Mouse (Mus musculus) yolk sac, embryonic 10.5 days (tissue): ENCODE results near the gene Trim69.

Experiments used
- DNase-seq: peaks from one replicate; pipeline ENCODE4 v3.0.0-alpha.2; 2017; ENCODE audit warnings: low spot score

Trim69 gene

DNA sequence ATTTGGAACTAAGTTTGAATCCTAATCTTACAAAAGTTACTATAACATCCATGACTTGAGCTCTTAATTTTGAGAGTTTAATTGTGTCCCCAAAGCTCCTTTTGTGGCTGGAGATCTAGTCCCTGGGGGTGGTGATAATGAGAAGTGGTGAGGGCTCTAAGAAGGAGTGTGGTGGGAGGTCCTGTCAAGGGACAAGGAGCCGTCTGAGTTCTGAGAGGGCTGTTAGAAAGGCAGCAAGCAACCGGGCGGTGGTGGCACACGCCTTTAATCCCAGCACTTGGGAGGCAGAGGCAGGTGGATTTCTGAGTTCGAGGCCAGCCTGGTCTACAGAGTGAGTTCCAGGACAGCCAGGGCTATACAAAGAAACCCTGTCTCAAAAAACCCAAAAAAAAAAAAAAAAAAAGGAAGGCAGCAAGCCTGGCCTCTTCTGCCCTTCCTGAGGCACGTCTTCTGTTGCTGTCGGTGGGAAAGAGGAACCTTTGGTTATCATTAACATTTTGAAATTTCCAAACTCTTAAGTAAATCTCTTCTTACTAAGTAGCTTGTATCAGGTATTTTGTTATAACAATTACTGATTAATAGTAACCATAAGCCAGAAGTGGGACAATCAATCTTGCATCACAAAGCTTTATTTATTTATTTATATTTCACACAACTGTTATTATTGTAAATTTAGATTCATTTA lies 6.7 kb upstream of the Trim69 start:
- DNase-seq, result no peak

DNA sequence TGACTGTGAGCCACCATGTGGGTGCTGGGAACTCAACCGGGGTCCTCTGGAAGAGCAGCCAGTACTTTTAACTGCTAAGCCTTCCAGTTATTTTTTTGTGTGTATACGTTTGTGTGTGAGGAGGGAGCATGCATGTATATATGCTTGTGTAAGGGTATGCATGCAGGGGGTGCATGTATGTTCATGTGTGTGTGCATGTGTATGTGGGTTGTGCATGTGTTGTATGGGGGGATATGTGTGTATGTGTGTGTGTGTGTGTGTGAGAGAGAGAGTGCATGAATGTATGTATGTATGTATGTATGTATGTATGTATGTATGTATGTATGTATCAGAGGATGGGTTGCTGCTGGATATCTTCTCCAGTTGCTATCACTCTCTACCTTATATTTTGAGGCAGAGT lies 6.0 kb upstream of the Trim69 start:
- no peak for DNase-seq

DNA sequence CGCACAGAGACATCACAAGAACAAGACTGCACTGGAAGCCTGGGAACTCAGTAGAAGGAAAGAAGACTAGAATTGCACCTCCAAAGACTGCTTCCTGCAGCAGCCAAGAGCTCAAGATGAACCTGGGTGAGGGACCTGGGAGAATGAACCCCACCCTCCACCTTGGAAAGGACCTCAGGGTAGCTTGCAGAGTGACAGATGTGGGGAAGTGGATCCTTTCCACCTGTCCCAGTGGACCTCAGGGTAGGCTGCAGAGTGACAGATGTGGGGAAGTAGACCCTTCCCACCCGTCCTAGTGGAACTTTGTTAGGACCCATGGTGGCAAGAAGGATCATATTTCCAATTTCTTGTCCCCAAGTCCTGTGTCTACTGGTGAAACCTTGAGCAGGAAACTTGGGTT lies 5.2 kb upstream of the Trim69 start:
- no peak for DNase-seq

DNA sequence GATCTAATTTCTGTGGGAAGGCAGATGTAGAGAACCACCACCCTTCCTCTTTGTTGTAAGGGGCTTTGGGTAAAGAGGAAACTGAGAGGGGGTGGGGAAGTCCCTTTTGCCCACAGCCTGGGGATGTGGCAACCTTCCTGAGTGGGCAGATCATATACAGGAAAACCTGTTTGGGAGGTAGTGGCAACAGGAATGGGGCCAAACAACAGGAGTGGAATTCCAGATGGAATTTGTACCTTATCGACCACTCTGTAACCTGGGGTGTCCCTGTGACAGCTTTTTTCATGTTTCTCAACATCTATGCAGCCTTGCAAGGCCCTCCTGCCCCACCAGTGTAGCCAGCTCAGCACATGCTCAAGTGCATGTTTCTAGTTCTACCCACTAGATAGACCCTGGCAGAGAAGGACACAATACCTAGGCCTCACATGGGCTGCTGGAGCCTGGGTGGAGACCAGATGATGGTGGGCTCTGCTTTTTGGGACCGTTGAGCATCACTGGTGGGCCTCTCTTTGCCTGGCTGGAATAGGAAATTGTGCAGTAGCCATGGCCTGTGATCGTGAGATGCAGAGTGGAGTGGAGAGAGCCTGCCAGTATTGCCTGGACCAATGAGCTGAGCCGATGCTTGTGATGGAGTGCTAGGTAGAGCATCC lies 4.3 kb upstream of the Trim69 start:
- no peak for DNase-seq

DNA sequence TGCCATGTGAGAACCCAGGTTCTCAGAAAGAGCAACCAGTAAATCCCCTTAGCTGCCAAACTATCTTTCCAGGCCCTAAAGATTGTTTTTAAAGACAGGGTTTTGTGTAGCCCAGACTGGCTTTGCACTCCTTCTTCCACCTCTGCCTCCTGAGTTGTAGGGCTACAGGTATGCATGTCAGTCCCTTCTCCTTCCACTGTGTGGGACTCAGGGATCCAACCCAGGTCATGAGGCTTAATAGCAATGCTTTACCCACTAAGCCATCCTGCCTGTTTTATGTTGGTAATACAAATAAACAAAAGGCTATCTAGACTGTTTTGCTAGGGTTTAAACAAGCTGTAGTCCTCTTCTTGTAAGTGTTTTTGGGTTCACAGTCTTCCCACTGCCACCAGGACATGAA lies 2.9 kb upstream of the Trim69 start:
- DNase-seq, result no peak

DNA sequence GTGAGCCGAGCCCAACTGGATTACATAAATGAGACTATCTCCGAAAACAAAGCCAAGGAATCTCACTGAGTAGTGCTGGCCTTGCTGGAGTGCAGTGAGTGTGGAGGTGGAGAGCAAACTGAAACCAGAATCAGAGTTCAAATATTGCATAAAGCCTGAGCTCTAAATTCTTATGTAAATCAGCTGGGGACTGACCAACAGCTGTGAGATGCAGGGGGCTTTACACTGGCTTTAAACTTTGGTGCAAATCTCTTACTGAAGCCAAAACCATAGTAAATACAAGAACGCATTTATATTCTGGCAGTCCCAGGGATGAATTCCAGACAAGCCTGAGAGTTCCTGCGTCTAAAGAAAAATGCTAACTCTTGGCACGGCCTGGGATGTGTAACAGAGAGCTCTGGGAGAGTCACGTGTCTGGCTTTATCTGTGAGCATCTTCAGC lies 2.1 kb upstream of the Trim69 start:
- DNase-seq, result peak; percentile 78

DNA sequence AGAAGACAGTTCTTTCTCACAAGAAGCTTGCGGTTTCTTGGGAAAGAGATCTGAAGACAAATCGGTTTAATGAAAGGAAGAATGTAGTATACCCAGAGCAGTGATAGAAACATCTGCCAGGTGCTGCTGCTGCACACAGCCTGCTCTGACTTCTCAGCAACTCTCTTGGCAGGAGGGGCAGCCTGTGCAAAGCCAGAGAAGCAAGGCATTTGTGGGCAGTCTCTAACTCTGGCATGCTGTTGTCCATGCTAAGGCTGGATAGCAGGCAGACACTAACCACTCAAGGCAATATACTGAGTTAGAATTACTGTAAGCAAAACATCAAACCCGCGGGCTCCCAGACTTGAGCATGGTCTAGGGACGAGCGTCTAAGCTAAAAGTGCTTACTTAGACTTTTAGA lies 833 bp upstream of the Trim69 start:
- DNase-seq, result no peak

DNA sequence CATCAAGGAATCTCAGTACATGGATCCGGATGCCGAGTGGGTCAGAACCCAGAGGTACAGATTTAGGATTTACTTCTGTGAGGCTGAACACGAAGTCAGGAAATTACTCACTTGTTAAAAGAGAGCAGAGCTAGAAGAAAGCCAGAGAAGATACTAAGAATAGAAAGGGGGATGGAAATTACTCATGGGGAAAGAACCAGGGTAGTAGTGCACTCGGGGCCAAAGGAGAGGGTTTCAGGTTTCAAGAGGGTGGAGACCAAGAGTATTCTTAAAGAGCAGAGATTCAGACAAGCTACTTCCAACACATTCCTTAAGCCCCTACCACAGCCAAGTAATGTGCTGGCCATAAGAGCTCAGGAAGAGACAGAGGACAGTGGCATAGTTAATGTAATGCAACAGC lies 1.0 kb downstream of the Trim69 start:
- DNase-seq, result no peak

DNA sequence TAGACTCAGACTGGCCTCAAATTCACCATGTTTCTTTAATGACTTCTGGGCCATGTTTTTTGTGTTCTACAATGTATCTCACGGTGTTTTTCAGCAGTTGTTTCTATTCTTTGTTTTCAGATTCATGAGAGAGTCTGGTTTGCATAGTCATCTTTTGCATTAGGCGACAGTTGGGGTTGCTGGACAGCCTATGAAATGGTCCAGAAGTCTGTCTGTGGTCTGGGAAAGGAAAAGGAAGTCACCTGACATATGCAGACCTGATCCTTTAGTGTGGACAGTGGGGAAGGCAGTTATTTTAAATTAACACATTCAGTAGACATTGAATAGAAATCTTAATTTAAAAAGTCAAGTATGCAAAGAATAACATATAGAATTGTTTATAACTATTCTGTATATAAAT lies 2.0 kb downstream of the Trim69 start:
- no peak for DNase-seq

DNA sequence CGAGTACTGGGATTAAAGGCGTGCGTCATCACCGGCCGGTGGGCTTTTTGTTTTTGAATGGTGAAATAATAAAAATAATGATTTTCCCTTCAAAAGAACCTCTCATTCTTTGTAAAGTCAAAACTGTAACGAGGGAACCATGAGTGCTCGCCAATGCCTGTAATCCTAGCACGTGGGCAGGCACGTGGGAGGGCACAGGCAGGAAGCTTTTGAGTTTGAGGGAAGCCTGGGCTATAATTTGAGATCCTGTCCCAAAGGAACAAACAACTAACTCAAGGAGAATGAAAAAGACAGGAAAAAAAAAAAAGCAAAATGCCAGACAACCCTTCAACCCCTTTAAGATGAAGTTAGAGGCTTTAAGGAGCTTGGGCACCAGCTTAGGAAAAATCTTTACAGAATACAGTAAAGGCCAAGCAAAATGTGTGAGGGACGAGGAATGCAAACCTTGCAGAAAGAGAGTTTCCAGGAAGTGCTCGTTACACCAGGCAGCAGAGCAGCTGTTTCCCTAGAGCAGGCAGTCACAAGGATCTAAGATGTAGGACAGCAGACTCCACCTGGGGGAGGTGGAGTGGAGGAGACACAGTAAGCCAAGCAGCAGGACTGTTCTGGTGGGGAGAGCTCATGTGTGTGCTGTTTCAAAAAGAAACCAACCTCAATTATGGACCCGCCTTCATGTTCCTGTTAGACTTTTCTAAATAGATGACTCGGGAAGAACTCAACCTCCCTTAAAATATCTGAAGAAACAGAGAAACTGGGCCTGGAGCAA lies 3.1 kb downstream of the Trim69 start:
- no peak for DNase-seq

DNA sequence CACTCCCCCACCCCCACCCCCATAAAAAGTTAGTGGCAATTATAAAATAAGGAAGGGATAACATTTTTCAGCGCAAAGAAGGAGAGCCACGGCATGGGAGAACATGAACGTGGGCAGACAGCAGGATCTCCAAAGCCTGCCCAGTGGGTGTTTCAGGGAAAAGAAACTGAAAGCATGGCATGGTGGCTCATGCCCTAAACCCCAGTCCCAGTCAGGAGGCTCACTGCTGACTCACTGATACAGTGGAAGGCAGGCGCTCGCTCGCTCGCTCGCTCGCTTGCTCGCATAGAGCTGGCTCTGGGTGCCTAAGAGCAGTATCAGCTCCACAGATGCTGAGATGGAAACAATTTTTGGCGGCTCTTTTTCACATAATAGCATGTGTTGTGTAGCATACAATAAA lies 3.8 kb downstream of the Trim69 start:
- no peak for DNase-seq

DNA sequence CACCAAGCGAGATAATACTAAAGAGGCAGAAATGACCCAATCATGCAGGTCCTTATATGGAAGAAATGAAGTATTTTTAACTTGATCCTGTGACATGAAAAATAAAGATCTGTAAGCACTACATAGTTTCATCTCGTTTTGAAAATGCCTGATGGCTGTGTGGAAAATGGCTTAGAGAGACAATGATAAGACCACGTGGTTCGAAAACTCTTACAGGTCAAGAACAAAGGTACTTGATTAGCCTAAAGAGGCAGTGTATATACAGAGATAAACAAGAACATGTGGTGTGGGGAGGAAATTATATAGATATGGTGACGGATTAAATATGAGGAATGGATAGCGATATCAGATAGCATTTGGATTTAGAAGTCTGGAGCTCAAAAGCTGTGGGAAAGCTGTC lies 10.8 kb downstream of the Trim69 start:
- no peak for DNase-seq

DNA sequence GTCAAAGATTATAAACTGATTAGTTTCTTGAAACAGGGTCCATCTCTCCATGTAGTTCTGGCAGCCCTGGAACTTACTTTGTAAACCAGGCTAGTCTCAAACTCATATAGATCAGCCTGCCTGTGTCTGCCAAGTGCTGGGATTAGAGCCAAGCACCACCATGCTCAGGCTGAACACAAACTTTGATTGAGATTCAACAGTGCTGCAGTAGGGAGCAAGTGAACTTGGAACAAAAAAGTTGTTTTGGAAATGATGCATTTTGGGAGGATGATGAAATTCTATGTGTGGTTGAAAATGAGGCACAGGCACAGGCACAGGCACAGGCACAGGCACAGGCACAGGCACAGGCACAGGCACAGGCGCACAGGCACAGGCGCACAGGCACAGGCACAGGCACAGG lies 11.7 kb downstream of the Trim69 start:
- DNase-seq, result no peak

DNA sequence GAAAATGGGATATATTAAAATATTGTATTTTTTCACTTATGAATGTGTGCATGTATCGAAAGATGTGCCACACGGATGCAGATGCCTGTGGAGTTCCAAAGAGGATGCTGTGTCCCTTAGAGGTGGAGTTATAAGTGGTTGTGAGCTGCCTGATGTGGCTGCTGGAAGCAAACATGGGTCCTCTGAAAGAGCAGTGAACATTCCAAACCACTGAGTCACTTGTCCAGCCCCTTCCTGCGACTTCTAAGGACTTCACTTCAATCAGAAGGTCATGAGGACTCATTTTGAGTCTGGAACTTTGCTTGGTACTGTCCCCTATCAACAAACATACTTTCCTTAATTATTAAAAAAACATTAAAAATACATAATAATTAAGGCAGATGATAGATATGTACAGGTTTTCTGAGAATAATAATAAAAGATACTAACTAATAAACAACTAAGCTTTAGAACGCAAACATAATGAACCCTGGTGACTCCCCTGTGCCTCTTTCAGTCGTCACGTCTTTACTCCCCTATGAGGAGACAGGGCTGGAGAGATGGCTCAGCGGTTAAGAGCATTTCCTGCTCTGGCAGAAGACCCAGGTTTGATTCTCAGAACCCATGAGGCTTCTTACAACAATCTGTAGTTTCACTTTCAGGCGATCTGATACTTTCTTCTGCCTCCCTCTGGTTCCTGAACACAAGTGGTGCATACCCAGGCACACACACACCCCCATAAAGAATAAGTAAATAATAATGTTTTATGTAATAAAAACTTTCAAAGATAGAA lies 19.7 kb downstream of the Trim69 start:
- no peak for DNase-seq

DNA sequence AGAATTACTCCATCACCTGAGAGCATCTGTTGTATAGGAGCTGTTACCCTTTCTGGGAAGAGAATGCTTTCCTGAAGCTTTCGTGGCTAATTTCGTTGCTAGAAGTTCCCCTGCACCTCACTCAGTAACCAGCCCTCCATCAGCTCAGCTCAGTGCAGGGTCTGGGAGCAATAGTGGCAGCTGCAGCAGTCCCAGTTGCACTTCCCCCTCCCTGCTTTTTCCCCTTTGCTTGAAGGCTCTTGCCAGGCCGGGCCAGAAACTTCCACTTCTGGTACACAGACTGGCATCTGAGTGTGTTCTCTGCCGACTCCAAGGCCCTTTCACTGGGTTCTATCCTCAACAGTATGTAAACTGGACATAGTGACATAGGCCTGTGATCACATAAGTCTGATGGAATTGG lies 24.6 kb downstream of the Trim69 start:
- DNase-seq, result no peak

DNA sequence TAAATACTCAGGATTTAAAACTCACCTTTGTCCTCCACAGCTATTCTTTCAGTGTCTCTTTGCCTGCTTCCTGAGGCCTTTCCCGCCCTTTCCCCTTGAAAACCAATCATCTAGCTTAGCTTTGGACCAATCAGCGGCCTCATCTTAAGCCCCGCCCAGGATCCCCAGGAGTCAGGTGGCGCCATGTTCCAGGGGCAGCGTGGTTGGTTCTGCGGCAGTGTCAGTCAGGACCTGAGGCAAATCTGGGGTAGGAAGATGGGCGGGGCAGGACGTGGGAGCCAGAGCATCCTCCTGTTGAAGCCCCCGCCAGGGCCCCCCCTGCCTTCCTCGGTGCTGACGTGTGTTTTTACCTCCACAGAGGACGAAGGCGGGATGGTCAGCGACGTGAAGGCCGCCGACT lies 25.6 kb downstream of the Trim69 start, which contains the start of the genes Patl2 and Terb2:
Patl2 (minus strand) TSS at position 84 of the 400 bp plus-strand sequence.
Terb2 (plus strand) TSS at position 167 of the 400 bp plus-strand sequence.
- DNase-seq, result no peak

DNA sequence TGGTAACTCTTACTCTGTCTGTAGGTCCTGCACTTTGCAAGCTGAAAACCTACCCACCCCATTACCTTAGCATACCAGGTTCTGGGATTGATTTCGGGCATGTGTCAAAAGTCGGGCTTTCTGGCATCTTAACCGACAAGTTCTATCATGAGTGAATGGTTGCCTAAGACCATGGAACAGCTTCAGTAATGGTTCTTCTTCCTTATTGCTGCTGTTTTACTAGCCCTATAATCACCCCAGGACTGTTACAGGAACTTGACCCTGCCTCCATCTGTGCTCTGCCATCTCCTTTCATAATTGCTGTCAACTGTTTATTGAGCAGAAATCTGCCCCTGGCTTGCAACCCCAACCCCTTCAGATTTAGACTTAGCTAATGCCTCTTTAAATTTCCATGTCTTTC lies 26.3 kb downstream of the Trim69 start:
- no peak for DNase-seq

DNA sequence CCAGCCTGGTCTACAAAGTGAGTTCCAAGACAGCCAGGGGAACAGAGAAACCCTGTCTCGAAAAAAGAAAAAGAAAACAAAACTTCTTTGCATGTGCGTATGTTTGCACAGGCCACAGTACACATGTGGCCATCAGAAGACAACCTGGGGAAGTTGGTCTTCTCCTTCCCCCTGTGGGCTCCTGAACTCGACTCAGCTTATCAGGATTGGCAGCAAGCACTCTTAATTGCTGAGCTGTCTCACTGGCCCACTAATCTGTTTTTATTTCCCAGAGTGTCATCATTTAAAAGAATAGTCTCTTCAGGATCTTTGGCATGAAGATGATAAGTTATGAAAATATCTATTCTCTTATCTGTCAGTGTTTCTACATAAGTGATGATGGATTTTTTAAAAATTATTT lies 31.3 kb downstream of the Trim69 start:
- DNase-seq, result no peak

DNA sequence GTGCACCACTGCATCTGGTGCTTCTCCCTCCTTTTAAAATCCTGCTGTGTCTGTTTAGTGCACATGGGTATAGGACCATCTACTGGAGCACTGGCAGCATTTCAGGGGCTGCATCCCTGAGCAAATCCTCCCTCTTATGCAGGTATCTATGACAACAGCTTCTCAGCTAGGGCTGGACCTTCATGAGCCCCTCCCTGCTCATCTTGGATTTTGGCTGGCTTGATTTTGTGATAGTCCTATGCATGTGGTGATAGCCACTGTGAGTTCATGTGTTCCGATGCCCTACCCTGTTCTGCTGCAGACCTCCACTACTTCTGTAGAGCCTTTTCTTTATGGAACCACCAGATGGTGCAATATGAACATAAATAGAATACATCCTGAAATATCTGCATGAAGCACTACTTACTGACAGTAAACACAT lies 34.0 kb downstream of the Trim69 start:
- no peak for DNase-seq

DNA sequence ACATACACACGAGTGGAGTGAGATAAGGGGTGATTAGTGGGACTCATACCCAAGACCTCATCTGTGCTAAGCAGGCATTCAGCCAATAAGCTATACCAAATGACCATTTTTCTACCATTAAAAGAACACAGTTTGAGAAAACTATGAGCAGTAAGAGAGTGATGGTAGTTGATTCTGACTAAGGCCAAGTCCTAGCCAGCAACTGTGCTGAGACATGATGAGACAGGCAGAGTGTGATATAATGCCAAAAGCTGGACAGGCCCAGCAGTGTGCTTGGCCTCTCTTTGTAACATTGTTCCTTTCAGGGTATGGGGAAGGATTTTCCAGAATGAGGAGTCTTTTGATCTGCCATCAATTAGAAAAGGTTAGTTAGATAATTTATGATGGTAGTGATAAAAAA lies 41.0 kb downstream of the Trim69 start:
- DNase-seq, result no peak

DNA sequence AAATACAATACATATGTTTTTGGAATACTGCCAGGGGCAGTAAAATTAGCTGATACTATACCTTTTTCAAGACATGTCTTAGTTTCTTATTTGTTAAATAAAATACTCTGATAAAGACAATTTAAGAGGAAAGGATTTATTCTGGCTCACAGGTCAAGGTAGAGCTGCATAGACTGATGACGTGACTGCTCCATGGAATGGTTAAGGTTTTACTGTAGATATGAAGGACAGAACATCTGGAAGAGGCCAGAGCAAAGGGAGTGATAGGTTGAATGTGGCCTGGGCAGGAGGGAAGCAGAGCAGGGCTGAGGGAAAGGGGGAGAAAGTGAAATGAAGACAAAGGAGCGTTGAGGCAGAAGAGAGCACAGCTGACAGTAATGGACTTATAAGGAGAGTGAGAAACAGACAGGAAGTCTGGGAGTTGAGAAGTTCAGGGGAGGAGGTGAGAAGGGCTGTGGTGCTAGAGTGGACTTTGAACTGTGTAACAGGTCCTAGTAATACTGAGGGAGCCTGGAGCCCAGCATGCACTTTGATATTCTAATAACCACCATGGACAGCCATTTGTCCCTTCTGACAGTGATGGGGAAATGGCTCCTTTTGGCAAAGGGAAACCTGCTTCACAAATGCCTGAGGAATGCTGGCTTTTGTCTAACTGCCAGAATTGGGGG lies 46.1 kb downstream of the Trim69 start:
- no peak for DNase-seq
